Mouse (Mus musculus): ENCODE measurements around the gene Zscan4e.
"Not testable (repeated sequence)": the region's sequence is repeated elsewhere in the genome, so short reads cannot be mapped to it uniquely, and the experiment has no call there.

The Zscan4e gene

GRCm38 (mm10) chr7:11310582-11310981 lies at the start of gene Zscan4e:
Zscan4e (minus strand) TSS chr7:11310682.
- not testable (repeated sequence) for DNase-seq (ENCODE audit: low read depth, low spot score)
